Mouse (Mus musculus) lung, postnatal 25 days (tissue): ENCODE data around the gene 4933430I17Rik.

Source experiments
- DNase-seq: peaks from one replicate; pipeline ENCODE4 v3.0.0; 2022; ENCODE audit warnings: low spot score

Gene 4933430I17Rik

GRCm38 (mm10) chr4:62503374-62503970 lies 21.7 kb upstream of the 4933430I17Rik start, which contains the start of gene Hdhd3:
TSS of gene Hdhd3 (minus strand) at chr4:62503467.
- no peak for DNase-seq

GRCm38 (mm10) chr4:62505991-62506390 lies 19.2 kb upstream of the 4933430I17Rik start:
- DNase-seq = no peak

- no peak for DNase-seq
These were observed 18.4 kb upstream of the 4933430I17Rik start for GRCm38 (mm10) chr4:62506798-62507197.

GRCm38 (mm10) chr4:62508839-62509238 lies 16.3 kb upstream of the 4933430I17Rik start:
- no peak for DNase-seq

GRCm38 (mm10) chr4:62509946-62510345 lies 15.2 kb upstream of the 4933430I17Rik start:
- DNase-seq = no peak

- DNase-seq = no peak
These were observed 11.1 kb upstream of the 4933430I17Rik start for GRCm38 (mm10) chr4:62513998-62514506.

GRCm38 (mm10) chr4:62514995-62515394 lies 10.2 kb upstream of the 4933430I17Rik start:
- DNase-seq = no peak

GRCm38 (mm10) chr4:62515490-62515889 lies 9.7 kb upstream of the 4933430I17Rik start:
- DNase-seq = no peak

- peak; percentile 66 for DNase-seq
These were observed 9.1 kb upstream of the 4933430I17Rik start for GRCm38 (mm10) chr4:62516079-62516478.

GRCm38 (mm10) chr4:62516579-62516978 lies 8.6 kb upstream of the 4933430I17Rik start:
- no peak for DNase-seq

- DNase-seq = peak; percentile 77
These were observed 8.1 kb upstream of the 4933430I17Rik start for GRCm38 (mm10) chr4:62517046-62517445.

GRCm38 (mm10) chr4:62517538-62518415 lies 7.4 kb upstream of the 4933430I17Rik start:
- DNase-seq = no peak

GRCm38 (mm10) chr4:62518416-62519121 lies 6.6 kb upstream of the 4933430I17Rik start:
- peak; percentile 64 for DNase-seq

GRCm38 (mm10) chr4:62519122-62519848 lies 5.9 kb upstream of the 4933430I17Rik start:
- no peak for DNase-seq

- peak; percentile 88 for DNase-seq
These were observed 5.3 kb upstream of the 4933430I17Rik start, which contains the start of gene Alad for GRCm38 (mm10) chr4:62519849-62520233. TSS of gene Alad (minus strand) at chr4:62519918.

- DNase-seq = no peak
These were observed 4.2 kb upstream of the 4933430I17Rik start for GRCm38 (mm10) chr4:62520892-62521400.

- DNase-seq = no peak
These were observed 281 bp downstream of the 4933430I17Rik start for GRCm38 (mm10) chr4:62525489-62525811.

GRCm38 (mm10) chr4:62526256-62526655 lies 1.1 kb downstream of the 4933430I17Rik start:
- no peak for DNase-seq

- DNase-seq = no peak
These were observed 2.5 kb downstream of the 4933430I17Rik start for GRCm38 (mm10) chr4:62527655-62528054.

- DNase-seq = no peak
These were observed 8.6 kb downstream of the 4933430I17Rik start for GRCm38 (mm10) chr4:62533729-62534128.

GRCm38 (mm10) chr4:62541802-62542201 lies 16.6 kb downstream of the 4933430I17Rik start:
- DNase-seq = no peak

- DNase-seq = no peak
These were observed 18.6 kb downstream of the 4933430I17Rik start for GRCm38 (mm10) chr4:62543782-62544181.
